Mouse (Mus musculus) heart, embryonic 16.5 days (tissue): Measurements from ENCODE around the gene Ccdc153. TPM values are rescaled to one million over a fixed set of nuclear protein-coding genes. Genes with fewer than 3 reads are reported as not detected.

Experiments used
- ATAC-seq: fragments of 200-750 bp; cut with Nextera tagmentation; replicated peaks from 2 replicates; pipeline ENCODE4 v1.8.0; 2017; ENCODE audit warnings: moderate number of reproducible peaks; ENCODE audit not compliant: insufficient read depth, low FRiP score; ENCODE audit errors: extremely low read depth
- H3K27ac ChIP-seq: fragments of 300-500 bp; sonication (generic); 2 replicates; pipeline ENCODE4 v1.5.1; 2014; ENCODE audit warnings: mild to moderate bottlenecking, low read length, control low read depth, moderate library complexity
- H3K27me3 ChIP-seq: fragments of 300-500 bp; sonication (generic); 2 replicates; pipeline ENCODE4 v1.6.1; 2014; ENCODE audit warnings: low read length, mixed read lengths; ENCODE audit not compliant: control insufficient read depth, insufficient read depth
- H3K36me3 ChIP-seq: fragments of 300-500 bp; sonication (generic); 2 replicates; pipeline ENCODE4 v1.6.1; 2014; ENCODE audit not compliant: control insufficient read depth, insufficient read depth
- H3K4me1 ChIP-seq: fragments of 300-500 bp; sonication (generic); 2 replicates; pipeline ENCODE4 v1.6.1; 2014; ENCODE audit warnings: low read length, mixed read lengths; ENCODE audit not compliant: control insufficient read depth, insufficient read depth
- H3K4me2 ChIP-seq: fragments of 300-500 bp; sonication (generic); 2 replicates; pipeline ENCODE4 v1.6.1; 2014; ENCODE audit warnings: low read depth, mild to moderate bottlenecking, control low read depth, low read length
- H3K4me3 ChIP-seq: fragments of 300-500 bp; sonication (generic); 2 replicates; pipeline ENCODE4 v1.5.1; 2014; ENCODE audit warnings: mild to moderate bottlenecking, control low read depth, low read length
- H3K9ac ChIP-seq: fragments of 300-500 bp; sonication (generic); 2 replicates; pipeline ENCODE4 v1.6.1; 2014; ENCODE audit warnings: low read length, control low read depth
- H3K9me3 ChIP-seq: fragments of 300-500 bp; sonication (generic); replicated peaks from 2 replicates; pipeline ENCODE4 v1.6.1; 2016; ENCODE audit warnings: low read length; ENCODE audit not compliant: control insufficient read depth
- WGBS: fragments of 180-500 bp; shearing (Covaris S2); extraction: QIAGEN DNeasy Blood & Tissue Kit; methylation state at CpG from one replicate; pipeline ENCODE4 v1.1.7; 2014; 5-methylcytosine and 5-hydroxymethylcytosine counted together
- polyA plus RNA-seq: library from polyadenylated mRNA; unstranded; fragments of >200 nt; fragmentation: Nextera tagmentation; extraction: Ambion mirVana; gene quantifications from 2 replicates; pipeline ENCODE4 v1.2.1, GENCODE M21; 2015

The Ccdc153 gene
- polyA plus RNA-seq, 1 experiment from 2014 or later: 0.88 TPM

- Histone ChIP-seq H3K27me3 (no peaks in the 10 kb centered on the region), H3K4me1 (peaks cover 27% of the 10 kb centered on the region), H3K4me2 (peak overlapping the region; percentile 73), H3K36me3 (no peaks in the 10 kb centered on the region), H3K9me3 (no peaks in the 10 kb centered on the region), H3K4me3 (peak overlapping the region; percentile 52), H3K27ac (peak overlapping the region; percentile 85), H3K9ac (peak overlapping the region; percentile 65)
- 22% methylated on average over 19 of the region's 19 CpGs for WGBS
- ATAC-seq: no peak
Observed at GRCm38 (mm10) chr9:44234479-44235427, 5.7 kb upstream of the Ccdc153 start.

- H3K9me3 ChIP-seq: no peaks in the 10 kb centered on the region
Observed at GRCm38 (mm10) chr9:44236601-44237000, 3.9 kb upstream of the Ccdc153 start.

GRCm38 (mm10) chr9:44237128-44237527 is 3.3 kb upstream of the Ccdc153 start:
- H3K9ac ChIP-seq: 0 out of 2 replicates have a peak overlapping the region, but pooled peaks have one; percentile 21
- 61% methylated on average over 4 of the region's 4 CpGs for WGBS

More at GRCm38 (mm10) chr9:44236601-44237000, 3.9 kb upstream of the Ccdc153 start:
- no peaks in the 10 kb centered on the region for H3K27me3 ChIP-seq
- H3K9ac ChIP-seq: no peak overlapping the region
- peak overlapping the region; percentile 7; the same call in 1 of the 2 replicates for H3K27ac ChIP-seq
- WGBS: 71% methylated on average over 4 of the region's 4 CpGs
- peaks cover 16% of the 10 kb centered on the region for H3K4me1 ChIP-seq
- no peak for ATAC-seq
- no peaks in the 10 kb centered on the region for H3K36me3 ChIP-seq
- no peak overlapping the region; the same call in 1 of the 2 replicates for H3K4me2 ChIP-seq
- H3K4me3 ChIP-seq: no peak overlapping the region

GRCm38 (mm10) chr9:44238501-44239190 is 1.8 kb upstream of the Ccdc153 start:
- Histone ChIP-seq H3K4me1 (peaks cover 7% of the 10 kb centered on the region; the same call in 1 of the 2 replicates), H3K27me3 (no peaks in the 10 kb centered on the region), H3K4me3 (no peak overlapping the region), H3K9me3 (no peaks in the 10 kb centered on the region), H3K36me3 (no peaks in the 10 kb centered on the region), H3K9ac (no peak overlapping the region), H3K27ac (peak overlapping the region; percentile 73; the same call in 1 of the 2 replicates), H3K4me2 (no peak overlapping the region)
- ATAC-seq: no peak
- 72% methylated on average over 17 of the region's 17 CpGs for WGBS

More at GRCm38 (mm10) chr9:44237128-44237527, 3.3 kb upstream of the Ccdc153 start:
- no peaks in the 10 kb centered on the region for H3K9me3 ChIP-seq
- H3K4me1 ChIP-seq: peaks cover 12% of the 10 kb centered on the region
- H3K4me3 ChIP-seq: no peak overlapping the region
- H3K27ac ChIP-seq: peak overlapping the region; percentile 73; the same call in 1 of the 2 replicates
- no peaks in the 10 kb centered on the region for H3K36me3 ChIP-seq
- no peak overlapping the region for H3K4me2 ChIP-seq
- H3K27me3 ChIP-seq: no peaks in the 10 kb centered on the region
- no peak for ATAC-seq

GRCm38 (mm10) chr9:44239447-44239846 is 1.0 kb upstream of the Ccdc153 start:
- peaks cover 4% of the 10 kb centered on the region; the same call in 1 of the 2 replicates for H3K4me1 ChIP-seq
- H3K36me3 ChIP-seq: no peaks in the 10 kb centered on the region
- no peak overlapping the region; the same call in 1 of the 2 replicates for H3K27ac ChIP-seq
- H3K9me3 ChIP-seq: no peaks in the 10 kb centered on the region
- 6% methylated on average over 5 of the region's 5 CpGs for WGBS
- no peaks in the 10 kb centered on the region for H3K27me3 ChIP-seq
- no peak for ATAC-seq
- H3K9ac ChIP-seq: no peak overlapping the region
- no peak overlapping the region for H3K4me2 ChIP-seq
- H3K4me3 ChIP-seq: no peak overlapping the region

- ATAC-seq: no peak
- Histone ChIP-seq H3K4me3 (no peak overlapping the region), H3K36me3 (no peaks in the 10 kb centered on the region), H3K9me3 (no peaks in the 10 kb centered on the region), H3K27me3 (no peaks in the 10 kb centered on the region), H3K9ac (no peak overlapping the region), H3K4me2 (no peak overlapping the region), H3K27ac (no peak overlapping the region), H3K4me1 (no peaks in the 10 kb centered on the region)
- WGBS: 62% methylated on average over 5 of the region's 5 CpGs
Observed at GRCm38 (mm10) chr9:44240911-44241310, 435 bp downstream of the Ccdc153 start.

GRCm38 (mm10) chr9:44241418-44241817 is 942 bp downstream of the Ccdc153 start:
- Histone ChIP-seq H3K36me3 (no peaks in the 10 kb centered on the region), H3K9me3 (no peaks in the 10 kb centered on the region), H3K4me2 (no peak overlapping the region), H3K4me1 (no peaks in the 10 kb centered on the region), H3K27me3 (no peaks in the 10 kb centered on the region), H3K9ac (no peak overlapping the region), H3K27ac (no peak overlapping the region), H3K4me3 (no peak overlapping the region)
- ATAC-seq: no peak
- 48% methylated on average over 9 of the region's 9 CpGs for WGBS

GRCm38 (mm10) chr9:44243621-44244020 is 3.1 kb downstream of the Ccdc153 start:
- H3K27me3 ChIP-seq: 0 out of 2 replicates have a peak, but pooled peaks cover 3% of the 10 kb centered on the region
- WGBS: 43% methylated on average over 2 of the region's 2 CpGs
- no peak for ATAC-seq

More at GRCm38 (mm10) chr9:44243621-44244020, 3.1 kb downstream of the Ccdc153 start:
- Histone ChIP-seq H3K9ac (no peak overlapping the region), H3K9me3 (no peaks in the 10 kb centered on the region), H3K4me2 (no peak overlapping the region), H3K4me3 (no peak overlapping the region), H3K27ac (no peak overlapping the region), H3K36me3 (no peaks in the 10 kb centered on the region), H3K4me1 (no peaks in the 10 kb centered on the region)
